Comparison of ENCODE assay signal across 17 mouse cellular contexts in genomic region chr11:100006624-100007023, GRCm38 (mm10). TPM values are rescaled to one million over a fixed set of nuclear protein-coding genes. Genes with fewer than 3 reads are reported as not detected.
DNase-seq lines count a peak whose midpoint lies in the region; ATAC-seq and TF ChIP-seq lines count a peak whose summit lies in the region.
"Had no signal": no experiment of that assay in that cellular context is flagged by ENCODE, and none has a peak within 500 bp of the region (broad histone marks: within the 10 kb centered on the region; RNA-seq: fewer than 3 reads in every experiment).

No protein-coding gene starts in this region.

- no peak overlapping the region for H3K9ac ChIP-seq in liver, postnatal 0 days (replicated peaks)
- H3K9ac ChIP-seq in liver, embryonic 11.5 days (ENCODE audit: low read depth, low read length), result no peak overlapping the region
- H3K9ac ChIP-seq: liver, embryonic 15.5 days had no signal

- TF ChIP-seq CTCF in gastrocnemius, adult 2 months (IDR thresholded peaks at IDR 0.05), result peak; percentile 47
- peak; percentile 54 for TF ChIP-seq CTCF in liver, postnatal 0 days (IDR thresholded peaks at IDR 0.05; ENCODE audit: low read depth)

- no peak overlapping the region for H3K27ac ChIP-seq in gastrocnemius, adult 2 months
- no peak overlapping the region for H3K27ac ChIP-seq in liver, postnatal 0 days (ENCODE audit: low read depth)
- H3K27ac ChIP-seq in liver, embryonic 11.5 days (ENCODE audit: low read depth, low read length), result no peak overlapping the region
- H3K27ac ChIP-seq: liver, embryonic 15.5 days had no signal

- no peaks in the 10 kb centered on the region for H3K9me3 ChIP-seq in liver, postnatal 0 days (ENCODE audit: low read length)
- H3K9me3 ChIP-seq in liver, embryonic 11.5 days (ENCODE audit: control insufficient read depth, low read length), result no peaks in the 10 kb centered on the region
- H3K9me3 ChIP-seq: liver, embryonic 15.5 days had no signal

- TF ChIP-seq EP300 in liver, postnatal 0 days (IDR thresholded peaks at IDR 0.05; ENCODE audit: low read depth), result no peak

- intact Hi-C loops in gastrocnemius, adult 2 months (cut with DNase I), result loop anchor here (5.0 kb wide), 1 partner anchor 544 kb away; no protein-coding TSS in a partner anchor

- no peaks in the 10 kb centered on the region for H3K27me3 ChIP-seq in liver, postnatal 0 days (ENCODE audit: insufficient read depth, low read length)
- no peaks in the 10 kb centered on the region for H3K27me3 ChIP-seq in liver, embryonic 11.5 days (replicated peaks; ENCODE audit: control insufficient read depth, insufficient read depth, low read length)
- H3K27me3 ChIP-seq: liver, embryonic 15.5 days had no signal

- no peaks in the 10 kb centered on the region for H3K4me1 ChIP-seq in liver, postnatal 0 days (ENCODE audit: insufficient read depth)
- no peaks in the 10 kb centered on the region for H3K4me1 ChIP-seq in liver, embryonic 11.5 days (replicated peaks; ENCODE audit: control insufficient read depth, insufficient read depth, low read length)
- H3K4me1 ChIP-seq: liver, embryonic 15.5 days had no signal

- no peak overlapping the region for H3K4me2 ChIP-seq in liver, postnatal 0 days (ENCODE audit: low read depth, low read length)
- no peak overlapping the region for H3K4me2 ChIP-seq in liver, embryonic 11.5 days
- H3K4me2 ChIP-seq: liver, embryonic 15.5 days; midbrain, embryonic 11.5 days had no signal

- 51% methylated on average over 3 of the region's 3 CpGs for WGBS in liver, postnatal 0 days (ENCODE audit: insufficient replicate concordance)
- WGBS in liver, embryonic 11.5 days, result 34% methylated on average over 3 of the region's 3 CpGs

- H3K4me3 ChIP-seq in gastrocnemius, adult 2 months, result no peak overlapping the region
- no peak overlapping the region for H3K4me3 ChIP-seq in liver, postnatal 0 days (ENCODE audit: low read depth, low read length)
- no peak overlapping the region for H3K4me3 ChIP-seq in liver, embryonic 11.5 days (ENCODE audit: low read depth, low read length)
- H3K4me3 ChIP-seq: liver, embryonic 15.5 days had no signal

- no peaks in the 10 kb centered on the region for H3K36me3 ChIP-seq in liver, postnatal 0 days (replicated peaks; ENCODE audit: insufficient read depth, low read length)
- no peaks in the 10 kb centered on the region for H3K36me3 ChIP-seq in liver, embryonic 11.5 days (ENCODE audit: control insufficient read depth, insufficient read depth, low read length)
- H3K36me3 ChIP-seq: G1E; liver, embryonic 15.5 days had no signal

- no peak for ATAC-seq in liver, postnatal 0 days
- ATAC-seq in liver, embryonic 11.5 days (replicated peaks; ENCODE audit: low FRiP score), result no peak
- ATAC-seq in inflammation-experienced regulatory T-cells, adult 6 months, result no peak

- DNase-seq in gastrocnemius, adult 2 months, result no peak
- no peak for DNase-seq in gastrocnemius, adult 8-10 months (ENCODE audit: low spot score in 2 of 2)
- no peak for DNase-seq in liver, postnatal 0 days
- DNase-seq in liver, embryonic 11.5 days (ENCODE audit: low spot score), result no peak
- peak; percentile 39 for DNase-seq in ES-CJ7 (ENCODE audit: low read depth, low spot score)
- DNase-seq in retina, embryonic 14.5 days (ENCODE audit: low spot score), result peak; percentile 47
- no peak for DNase-seq in adrenal gland, postnatal 10 days
- DNase-seq: adrenal gland, postnatal 36 days; heart, postnatal 14 days; layer of hippocampus, postnatal 36 days; spleen, adult 18-20 months had no signal

RNA-seq across cellular contexts. Expression of gene Krt33a, which starts 9.4 kb away (rescaled TPM):
- total RNA-seq in gastrocnemius, adult 2 months (2021), result not detected
- not detected for total RNA-seq in gastrocnemius, adult 8-10 months (2022)
- not detected in 2 replicates for polyA plus RNA-seq in liver, postnatal 0 days (2015; fragmentation: Nextera tagmentation; extraction: Ambion mirVana)
- not detected in 2 replicates for polyA plus RNA-seq in liver, embryonic 11.5 days (2014; fragmentation: Nextera tagmentation; extraction: Ambion mirVana)
- not detected for polyA plus RNA-seq in inflammation-experienced regulatory T-cells, adult 6 months (2017; shearing (Covaris generic))
- not detected for total RNA-seq in adrenal gland, postnatal 10 days (2021)
- total RNA-seq: adrenal gland, postnatal 36 days; G1E; heart, postnatal 14 days; layer of hippocampus, postnatal 36 days had no signal
- polyA plus RNA-seq: G1E; kidney, embryonic 16.5 days; liver, embryonic 15.5 days; midbrain, embryonic 11.5 days had no signal

RNA-seq across cellular contexts. Expression of gene Krtap17-1, which starts 12.8 kb away (rescaled TPM):
- total RNA-seq in gastrocnemius, adult 2 months (2021), result not detected
- not detected for total RNA-seq in gastrocnemius, adult 8-10 months (2022)
- not detected in 2 replicates for polyA plus RNA-seq in liver, postnatal 0 days (2015; fragmentation: Nextera tagmentation; extraction: Ambion mirVana)
- not detected in 2 replicates for polyA plus RNA-seq in liver, embryonic 11.5 days (2014; fragmentation: Nextera tagmentation; extraction: Ambion mirVana)
- polyA plus RNA-seq in inflammation-experienced regulatory T-cells, adult 6 months (2017; shearing (Covaris generic)), result not detected
- not detected for total RNA-seq in adrenal gland, postnatal 10 days (2021)
- total RNA-seq: adrenal gland, postnatal 36 days; G1E; gastrocnemius, adult 18-20 months; heart, postnatal 14 days; layer of hippocampus, postnatal 36 days had no signal
- polyA plus RNA-seq: G1E; kidney, embryonic 16.5 days; liver, embryonic 15.5 days; midbrain, embryonic 11.5 days had no signal

RNA-seq across cellular contexts. Expression of gene Krtap16-1, which starts 20.2 kb away (rescaled TPM):
- not detected for total RNA-seq in gastrocnemius, adult 2 months (2021)
- total RNA-seq in gastrocnemius, adult 8-10 months (2022), result not detected
- not detected in 2 replicates for polyA plus RNA-seq in liver, postnatal 0 days (2015; fragmentation: Nextera tagmentation; extraction: Ambion mirVana)
- polyA plus RNA-seq in liver, embryonic 11.5 days (2014; fragmentation: Nextera tagmentation; extraction: Ambion mirVana), result not detected in 2 replicates
- polyA plus RNA-seq in inflammation-experienced regulatory T-cells, adult 6 months (2017; shearing (Covaris generic)), result not detected
- total RNA-seq in adrenal gland, postnatal 10 days (2021), result not detected
- total RNA-seq: adrenal gland, postnatal 36 days; gastrocnemius, adult 18-20 months; heart, postnatal 14 days; layer of hippocampus, postnatal 36 days had no signal
- polyA plus RNA-seq: G1E; kidney, embryonic 16.5 days; liver, embryonic 15.5 days; midbrain, embryonic 11.5 days had no signal

RNA-seq across cellular contexts. Expression of gene Krt33b, which starts 23.0 kb away (rescaled TPM):
- not detected for total RNA-seq in gastrocnemius, adult 2 months (2021)
- total RNA-seq in gastrocnemius, adult 8-10 months (2022), result not detected
- polyA plus RNA-seq in liver, postnatal 0 days (2015; fragmentation: Nextera tagmentation; extraction: Ambion mirVana), result not detected in 2 replicates
- polyA plus RNA-seq in liver, embryonic 11.5 days (2014; fragmentation: Nextera tagmentation; extraction: Ambion mirVana), result not detected in 2 replicates
- not detected for polyA plus RNA-seq in inflammation-experienced regulatory T-cells, adult 6 months (2017; shearing (Covaris generic))
- not detected for total RNA-seq in adrenal gland, postnatal 10 days (2021)
- total RNA-seq: adrenal gland, postnatal 36 days; G1E; gastrocnemius, adult 18-20 months; heart, postnatal 14 days; layer of hippocampus, postnatal 36 days had no signal
- polyA plus RNA-seq: G1E; liver, embryonic 15.5 days; midbrain, embryonic 11.5 days had no signal

RNA-seq across cellular contexts. Expression of gene Krtap29-1, which starts 27.8 kb away (rescaled TPM):
- total RNA-seq in gastrocnemius, adult 2 months (2021), result not detected
- not detected for total RNA-seq in gastrocnemius, adult 8-10 months (2022)
- not detected in 2 replicates for polyA plus RNA-seq in liver, postnatal 0 days (2015; fragmentation: Nextera tagmentation; extraction: Ambion mirVana)
- polyA plus RNA-seq in liver, embryonic 11.5 days (2014; fragmentation: Nextera tagmentation; extraction: Ambion mirVana), result not detected in 2 replicates
- polyA plus RNA-seq in inflammation-experienced regulatory T-cells, adult 6 months (2017; shearing (Covaris generic)), result not detected
- total RNA-seq in adrenal gland, postnatal 10 days (2021), result not detected
- total RNA-seq: adrenal gland, postnatal 36 days; G1E; gastrocnemius, adult 18-20 months; heart, postnatal 14 days; layer of hippocampus, postnatal 36 days had no signal
- polyA plus RNA-seq: G1E; kidney, embryonic 16.5 days; liver, embryonic 15.5 days; midbrain, embryonic 11.5 days had no signal

Comparison
In these comparisons a context has a peak if more than half of its experiments do, and no peak if none do; other contexts are left out.
1. DNase-seq: peak in ES-CJ7 (single experiment) and retina, embryonic 14.5 days (single experiment); none in gastrocnemius, adult 2 months (single experiment), gastrocnemius, adult 8-10 months (0 of 2), liver, postnatal 0 days (single experiment), liver, embryonic 11.5 days (single experiment) and adrenal gland, postnatal 10 days (single experiment).